Mouse (Mus musculus): ENCODE results near the gene Gm49396. TPM values are rescaled to one million over a fixed set of nuclear protein-coding genes. Genes with fewer than 3 reads are reported as not detected.

Gene Gm49396
- 5.4 and 5.5 TPM in 2 replicates for polyA plus RNA-seq (2014; fragmentation: Nextera tagmentation; extraction: Ambion mirVana)

- H3K36me3 ChIP-seq (ENCODE audit: control insufficient read depth, insufficient read depth, low read length), result no peaks in the 10 kb centered on the region; the same call in 1 of the 2 replicates
- H3K9me3 ChIP-seq (replicated peaks; ENCODE audit: control insufficient read depth, low read length), result no peaks in the 10 kb centered on the region
- under 1% methylated on average over 45 of the region's 45 CpGs for WGBS (ENCODE audit: insufficient replicate concordance)
- H3K4me2 ChIP-seq, result peak within 1 kb of the TSS; percentile 84
- peak within 1 kb of the TSS; percentile 79 for H3K4me3 ChIP-seq (ENCODE audit: low read depth, low read length)
- H3K27me3 ChIP-seq (ENCODE audit: control insufficient read depth, insufficient read depth, low read length), result no peaks in the 10 kb centered on the region
- ATAC-seq (replicated peaks; ENCODE audit: insufficient number of reproducible peaks, low FRiP score, low TSS enrichment), result peak; percentile 79
- H3K4me1 ChIP-seq (ENCODE audit: control insufficient read depth, insufficient read depth, low read length), result peaks cover 13% of the 10 kb centered on the region
- peak within 1 kb of the TSS; percentile 92 for H3K9ac ChIP-seq (ENCODE audit: low read depth, low read length)
- peak within 1 kb of the TSS; percentile 98 for H3K27ac ChIP-seq (ENCODE audit: low read depth, low read length)
Observed at GRCm38 (mm10) chr7:30563117-30563905, at the start of gene Gm49396, which contains the start of the genes U2af1l4 and Psenen. Gm49396 (plus strand) TSS chr7:30563344. U2af1l4 (plus strand) TSS chr7:30563301. Psenen (minus strand) TSS chr7:30563627.

- Histone ChIP-seq H3K4me3 (ENCODE audit: low read depth, low read length) (no peak overlapping the region), H3K4me1 (ENCODE audit: control insufficient read depth, insufficient read depth, low read length) (no peaks in the 10 kb centered on the region), H3K9me3 (replicated peaks; ENCODE audit: control insufficient read depth, low read length) (no peaks in the 10 kb centered on the region), H3K27me3 (ENCODE audit: control insufficient read depth, insufficient read depth, low read length) (0 out of 2 replicates have a peak, but pooled peaks cover 7% of the 10 kb centered on the region), H3K36me3 (ENCODE audit: control insufficient read depth, insufficient read depth, low read length) (no peaks in the 10 kb centered on the region), H3K9ac (ENCODE audit: low read depth, low read length) (no peak overlapping the region), H3K27ac (ENCODE audit: low read depth, low read length) (no peak overlapping the region), H3K4me2 (0 out of 2 replicates have a peak overlapping the region, but pooled peaks have one; percentile 20)
- ATAC-seq (replicated peaks; ENCODE audit: insufficient number of reproducible peaks, low FRiP score, low TSS enrichment), result no peak
- 45% methylated on average over 24 of the region's 24 CpGs for WGBS (ENCODE audit: insufficient replicate concordance)
Observed at GRCm38 (mm10) chr7:30515003-30515760, 48.0 kb upstream of the Gm49396 start.

- Histone ChIP-seq H3K4me3 (ENCODE audit: low read depth, low read length) (no peak overlapping the region), H3K27me3 (ENCODE audit: control insufficient read depth, insufficient read depth, low read length) (0 out of 2 replicates have a peak, but pooled peaks cover 7% of the 10 kb centered on the region), H3K27ac (ENCODE audit: low read depth, low read length) (no peak overlapping the region), H3K4me1 (ENCODE audit: control insufficient read depth, insufficient read depth, low read length) (no peaks in the 10 kb centered on the region), H3K9me3 (replicated peaks; ENCODE audit: control insufficient read depth, low read length) (no peaks in the 10 kb centered on the region), H3K4me2 (no peak overlapping the region), H3K9ac (ENCODE audit: low read depth, low read length) (no peak overlapping the region), H3K36me3 (ENCODE audit: control insufficient read depth, insufficient read depth, low read length) (peaks cover 1% of the 10 kb centered on the region; the same call in 1 of the 2 replicates)
- 32% methylated on average over 8 of the region's 8 CpGs for WGBS (ENCODE audit: insufficient replicate concordance)
- no peak for ATAC-seq (replicated peaks; ENCODE audit: insufficient number of reproducible peaks, low FRiP score, low TSS enrichment)
Observed at GRCm38 (mm10) chr7:30518325-30518724, 44.8 kb upstream of the Gm49396 start.

- peaks cover 5% of the 10 kb centered on the region; the same call in 1 of the 2 replicates for H3K36me3 ChIP-seq (ENCODE audit: control insufficient read depth, insufficient read depth, low read length)
- no peak overlapping the region for H3K4me2 ChIP-seq
- 68% methylated on average over 4 of the region's 4 CpGs for WGBS (ENCODE audit: insufficient replicate concordance)
- no peak overlapping the region for H3K4me3 ChIP-seq (ENCODE audit: low read depth, low read length)
- H3K9me3 ChIP-seq (replicated peaks; ENCODE audit: control insufficient read depth, low read length), result no peaks in the 10 kb centered on the region
- ATAC-seq (replicated peaks; ENCODE audit: insufficient number of reproducible peaks, low FRiP score, low TSS enrichment), result no peak
- H3K4me1 ChIP-seq (ENCODE audit: control insufficient read depth, insufficient read depth, low read length), result no peaks in the 10 kb centered on the region
- H3K27ac ChIP-seq (ENCODE audit: low read depth, low read length), result no peak overlapping the region
- 0 out of 2 replicates have a peak, but pooled peaks cover 7% of the 10 kb centered on the region for H3K27me3 ChIP-seq (ENCODE audit: control insufficient read depth, insufficient read depth, low read length)
- no peak overlapping the region for H3K9ac ChIP-seq (ENCODE audit: low read depth, low read length)
Observed at GRCm38 (mm10) chr7:30520396-30520795, 42.7 kb upstream of the Gm49396 start.

GRCm38 (mm10) chr7:30520856-30521255, 42.3 kb upstream of the Gm49396 start:
- Histone ChIP-seq H3K36me3 (ENCODE audit: control insufficient read depth, insufficient read depth, low read length) (peaks cover 5% of the 10 kb centered on the region; the same call in 1 of the 2 replicates), H3K9ac (ENCODE audit: low read depth, low read length) (no peak overlapping the region), H3K4me3 (ENCODE audit: low read depth, low read length) (no peak overlapping the region), H3K27me3 (ENCODE audit: control insufficient read depth, insufficient read depth, low read length) (0 out of 2 replicates have a peak, but pooled peaks cover 2% of the 10 kb centered on the region), H3K9me3 (replicated peaks; ENCODE audit: control insufficient read depth, low read length) (no peaks in the 10 kb centered on the region), H3K4me2 (no peak overlapping the region), H3K4me1 (ENCODE audit: control insufficient read depth, insufficient read depth, low read length) (peaks cover 2% of the 10 kb centered on the region; the same call in 1 of the 2 replicates), H3K27ac (ENCODE audit: low read depth, low read length) (no peak overlapping the region)
- 74% methylated on average over 5 of the region's 5 CpGs for WGBS (ENCODE audit: insufficient replicate concordance)
- no peak for ATAC-seq (replicated peaks; ENCODE audit: insufficient number of reproducible peaks, low FRiP score, low TSS enrichment)

GRCm38 (mm10) chr7:30522871-30523270, 40.3 kb upstream of the Gm49396 start:
- no peak overlapping the region for H3K27ac ChIP-seq (ENCODE audit: low read depth, low read length)
- H3K4me3 ChIP-seq (ENCODE audit: low read depth, low read length), result no peak overlapping the region
- ATAC-seq (replicated peaks; ENCODE audit: insufficient number of reproducible peaks, low FRiP score, low TSS enrichment), result no peak
- H3K9ac ChIP-seq (ENCODE audit: low read depth, low read length), result no peak overlapping the region
- no peaks in the 10 kb centered on the region for H3K9me3 ChIP-seq (replicated peaks; ENCODE audit: control insufficient read depth, low read length)
- H3K36me3 ChIP-seq (ENCODE audit: control insufficient read depth, insufficient read depth, low read length), result peaks cover 9% of the 10 kb centered on the region
- WGBS (ENCODE audit: insufficient replicate concordance), result 75% methylated on average over 10 of the region's 10 CpGs
- no peak overlapping the region for H3K4me2 ChIP-seq
- H3K27me3 ChIP-seq (ENCODE audit: control insufficient read depth, insufficient read depth, low read length), result 0 out of 2 replicates have a peak, but pooled peaks cover 2% of the 10 kb centered on the region
- peaks cover 11% of the 10 kb centered on the region for H3K4me1 ChIP-seq (ENCODE audit: control insufficient read depth, insufficient read depth, low read length)

GRCm38 (mm10) chr7:30524487-30524886, 38.7 kb upstream of the Gm49396 start:
- Histone ChIP-seq H3K27me3 (ENCODE audit: control insufficient read depth, insufficient read depth, low read length) (0 out of 2 replicates have a peak, but pooled peaks cover 3% of the 10 kb centered on the region), H3K4me1 (ENCODE audit: control insufficient read depth, insufficient read depth, low read length) (peaks cover 11% of the 10 kb centered on the region), H3K4me3 (ENCODE audit: low read depth, low read length) (no peak overlapping the region), H3K9ac (ENCODE audit: low read depth, low read length) (no peak overlapping the region), H3K4me2 (no peak overlapping the region), H3K9me3 (replicated peaks; ENCODE audit: control insufficient read depth, low read length) (no peaks in the 10 kb centered on the region), H3K27ac (ENCODE audit: low read depth, low read length) (no peak overlapping the region), H3K36me3 (ENCODE audit: control insufficient read depth, insufficient read depth, low read length) (peaks cover 18% of the 10 kb centered on the region)
- WGBS (ENCODE audit: insufficient replicate concordance), result 78% methylated on average over 6 of the region's 6 CpGs
- no peak for ATAC-seq (replicated peaks; ENCODE audit: insufficient number of reproducible peaks, low FRiP score, low TSS enrichment)

- Histone ChIP-seq H3K9me3 (replicated peaks; ENCODE audit: control insufficient read depth, low read length) (no peaks in the 10 kb centered on the region), H3K4me2 (peak overlapping the region; percentile 44), H3K27ac (ENCODE audit: low read depth, low read length) (no peak overlapping the region), H3K9ac (ENCODE audit: low read depth, low read length) (peak overlapping the region; percentile 43; the same call in 1 of the 2 replicates), H3K4me3 (ENCODE audit: low read depth, low read length) (no peak overlapping the region; the same call in 1 of the 2 replicates), H3K4me1 (ENCODE audit: control insufficient read depth, insufficient read depth, low read length) (peaks cover 11% of the 10 kb centered on the region), H3K36me3 (ENCODE audit: control insufficient read depth, insufficient read depth, low read length) (peaks cover 21% of the 10 kb centered on the region), H3K27me3 (ENCODE audit: control insufficient read depth, insufficient read depth, low read length) (0 out of 2 replicates have a peak, but pooled peaks cover 3% of the 10 kb centered on the region)
- no peak for ATAC-seq (replicated peaks; ENCODE audit: insufficient number of reproducible peaks, low FRiP score, low TSS enrichment)
- WGBS (ENCODE audit: insufficient replicate concordance), result 16% methylated on average over 10 of the region's 10 CpGs
Observed at GRCm38 (mm10) chr7:30525954-30526353, 37.2 kb upstream of the Gm49396 start.
